Mouse (Mus musculus) bone marrow macrophage, adult 2 months (primary cell): ENCODE measurements around the gene Zp1. TPM values are rescaled to one million over a fixed set of nuclear protein-coding genes. Genes with fewer than 3 reads are reported as not detected.

Source experiments
- H3K27ac ChIP-seq: 2 replicates; pipeline ENCODE4 v1.5.1; 2012; ENCODE audit warnings: low read depth, low read length; ENCODE audit not compliant: insufficient read depth
- H3K4me1 ChIP-seq: 2 replicates; pipeline ENCODE4 v1.6.1; 2012; ENCODE audit warnings: low read length; ENCODE audit not compliant: control insufficient read depth, insufficient read depth
- H3K4me3 ChIP-seq: 2 replicates; pipeline ENCODE4 v1.5.1; 2012; ENCODE audit warnings: mild to moderate bottlenecking, low read length, moderate library complexity; ENCODE audit not compliant: insufficient read depth
- CTCF ChIP-seq: IDR thresholded peaks from 2 replicates; pipeline ENCODE4 v1.5.1; 2012; ENCODE audit warnings: low read depth, mild to moderate bottlenecking, low read length, moderate library complexity
- POLR2A ChIP-seq: IDR thresholded peaks from 2 replicates; pipeline ENCODE4 v1.6.1; 2012; ENCODE audit warnings: mild to moderate bottlenecking, low read depth, low read length, borderline replicate concordance
- polyA plus RNA-seq: library from polyadenylated mRNA; stranded (reverse); fragments of >200 nt; gene quantifications from 2 replicates; pipeline ENCODE4 v1.2.4, GENCODE M21; 2012; ENCODE audit not compliant: missing spikeins, insufficient read depth, insufficient read length

Gene Zp1
- polyA plus RNA-seq, 1 experiment, result not detected

GRCm38 (mm10) chr19:10904927-10905727 is 15.3 kb downstream of the Zp1 start:
- peaks cover 4% of the 10 kb centered on the region for H3K4me1 ChIP-seq
- H3K27ac ChIP-seq, result no peak overlapping the region
- TF ChIP-seq POLR2A (no peak), CTCF (no peak)
- no peak overlapping the region for H3K4me3 ChIP-seq

- no peak overlapping the region for H3K4me3 ChIP-seq
- H3K4me1 ChIP-seq, result peaks cover 4% of the 10 kb centered on the region
- no peak overlapping the region for H3K27ac ChIP-seq
- TF ChIP-seq POLR2A, result no peak
- no peak for TF ChIP-seq CTCF
Measured at GRCm38 (mm10) chr19:10904512-10904911, 15.9 kb downstream of the Zp1 start.

- Histone ChIP-seq H3K4me1 (peaks cover 4% of the 10 kb centered on the region), H3K4me3 (no peak overlapping the region)
- TF ChIP-seq POLR2A, result no peak
- TF ChIP-seq CTCF, result no peak
Measured at GRCm38 (mm10) chr19:10901046-10901445, 19.4 kb downstream of the Zp1 start.

GRCm38 (mm10) chr19:10900315-10900714 is 20.1 kb downstream of the Zp1 start:
- H3K4me3 ChIP-seq, result no peak overlapping the region
- no peak for TF ChIP-seq CTCF
- no peak for TF ChIP-seq POLR2A

More at GRCm38 (mm10) chr19:10901046-10901445, 19.4 kb downstream of the Zp1 start:
- H3K27ac ChIP-seq, result no peak overlapping the region

GRCm38 (mm10) chr19:10897491-10897890 is 22.9 kb downstream of the Zp1 start:
- no peak overlapping the region for H3K4me3 ChIP-seq
- TF ChIP-seq CTCF (no peak), POLR2A (no peak)
- H3K27ac ChIP-seq, result no peak overlapping the region
- peaks cover 9% of the 10 kb centered on the region for H3K4me1 ChIP-seq

More at GRCm38 (mm10) chr19:10900315-10900714, 20.1 kb downstream of the Zp1 start:
- H3K27ac ChIP-seq, result no peak overlapping the region
- peaks cover 4% of the 10 kb centered on the region for H3K4me1 ChIP-seq

- H3K27ac ChIP-seq, result no peak overlapping the region
- TF ChIP-seq CTCF, result no peak
- TF ChIP-seq POLR2A, result no peak
- peak overlapping the region; percentile 85; the same call in 1 of the 2 replicates for H3K4me3 ChIP-seq
- H3K4me1 ChIP-seq, result peaks cover 9% of the 10 kb centered on the region
Measured at GRCm38 (mm10) chr19:10896849-10897248, 23.6 kb downstream of the Zp1 start.

DNA sequence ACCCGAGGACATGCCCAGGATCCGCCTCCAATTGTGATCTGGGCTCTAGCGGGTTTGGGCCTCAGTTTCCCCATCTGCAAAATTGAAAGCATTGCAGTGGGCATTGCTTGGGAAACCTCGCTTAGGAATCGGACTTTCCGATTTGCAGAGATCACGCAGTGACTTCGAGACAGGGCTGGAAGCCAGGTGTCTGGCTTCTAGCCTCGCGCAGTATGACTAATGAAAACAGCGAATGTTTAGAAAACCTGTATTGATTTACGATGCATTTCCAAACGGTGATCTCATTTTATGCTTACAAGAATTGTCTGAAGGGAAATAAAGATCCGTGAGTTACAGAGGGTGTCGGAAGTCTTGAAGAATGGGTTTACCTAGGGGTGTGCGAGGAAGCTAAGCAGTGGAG is 24.7 kb downstream of the Zp1 start:
- peak overlapping the region; percentile 84 for H3K27ac ChIP-seq
- H3K4me1 ChIP-seq, result peaks cover 9% of the 10 kb centered on the region
- no peak for TF ChIP-seq POLR2A
- TF ChIP-seq CTCF, result no peak
- peak overlapping the region; percentile 85 for H3K4me3 ChIP-seq

DNA sequence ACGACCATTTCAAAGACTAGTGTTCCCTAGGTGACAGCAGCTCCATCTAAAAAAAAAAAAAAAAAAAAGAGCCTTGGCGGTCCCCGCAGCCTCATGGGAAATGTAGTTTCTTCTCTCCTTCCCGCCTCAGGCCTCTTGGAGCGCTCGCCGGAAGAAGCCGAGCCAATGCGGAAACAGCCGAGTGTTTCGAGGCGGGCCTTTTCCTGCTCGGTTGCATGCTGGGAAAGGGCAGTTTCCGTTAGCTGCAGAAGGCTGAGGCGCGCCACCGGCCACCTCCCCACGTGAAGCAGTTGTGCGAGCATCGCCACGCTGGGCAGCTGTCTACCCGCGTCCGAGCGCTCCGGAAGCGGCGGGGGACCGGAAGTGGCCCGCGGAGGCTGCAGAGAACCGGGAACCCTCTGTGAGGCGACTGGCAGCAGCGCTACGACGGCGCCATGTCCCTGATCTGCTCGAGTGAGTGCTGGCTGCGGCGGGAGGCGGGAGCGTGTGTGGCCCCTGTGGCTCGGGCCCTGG is 25.4 kb downstream of the Zp1 start, which contains the start of gene Prpf19:
Prpf19 (plus strand) TSS at position 216 of the 513 bp plus-strand sequence.
- H3K4me3 ChIP-seq, result peak within 1 kb of the TSS; percentile 85
- H3K4me1 ChIP-seq, result peaks cover 9% of the 10 kb centered on the region
- peak within 1 kb of the TSS; percentile 84 for H3K27ac ChIP-seq
- TF ChIP-seq CTCF (no peak), POLR2A (no peak; the same call in 1 of the 2 replicates)

GRCm38 (mm10) chr19:10892201-10892600 is 28.2 kb downstream of the Zp1 start:
- no peak overlapping the region for H3K27ac ChIP-seq
- TF ChIP-seq POLR2A (no peak), CTCF (no peak)
- peaks cover 9% of the 10 kb centered on the region for H3K4me1 ChIP-seq
- H3K4me3 ChIP-seq, result no peak overlapping the region
